Mouse (Mus musculus) cerebellum, postnatal 36 days (tissue): ENCODE data around the gene Clcnkb.

Experiments used
- DNase-seq, 2 experiments: peaks; one replicate each; pipeline ENCODE4 v3.0.0; 2021 to 2022; ENCODE audit warnings: mixed read lengths in 2 of 2

Clcnkb gene

DNA sequence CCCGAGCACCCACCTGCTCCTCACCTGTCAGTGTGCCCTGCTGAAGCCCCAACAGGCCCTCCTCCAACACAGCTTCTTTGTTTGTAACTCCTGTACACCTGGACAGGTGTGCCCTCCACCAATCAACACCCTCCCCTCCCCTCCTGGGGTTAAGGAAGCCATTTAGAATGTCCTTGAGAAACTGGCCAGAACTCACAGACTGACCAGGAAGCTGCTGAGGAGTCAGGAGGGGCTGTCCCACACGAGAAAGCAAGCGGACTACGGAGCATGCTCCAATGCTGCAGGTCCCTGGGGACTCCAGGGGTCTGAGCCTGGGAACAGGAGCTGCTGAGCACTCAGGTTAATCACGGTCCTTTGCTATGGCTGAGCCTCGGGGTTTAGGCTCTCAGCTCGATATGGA is at the start of gene Clcnkb:
TSS of gene Clcnkb (minus strand) at position 91 of the 400 bp plus-strand sequence.
- DNase-seq: no peak

DNA sequence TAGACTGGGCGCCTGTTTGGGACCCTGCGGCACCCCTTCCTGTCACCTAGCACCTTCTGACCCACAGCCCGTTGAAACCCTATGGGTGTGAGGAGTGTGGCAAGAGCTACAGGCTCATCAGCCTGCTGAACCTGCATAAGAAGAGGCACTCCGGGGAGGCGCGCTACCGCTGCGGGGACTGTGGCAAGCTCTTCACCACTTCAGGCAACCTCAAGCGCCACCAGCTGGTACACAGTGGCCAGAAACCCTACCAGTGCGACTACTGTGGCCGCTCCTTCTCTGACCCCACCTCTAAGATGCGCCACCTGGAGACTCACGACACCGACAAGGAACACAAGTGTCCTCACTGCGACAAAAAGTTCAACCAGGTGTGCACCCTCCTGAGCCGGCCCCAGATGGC is 48.9 kb upstream of the Clcnkb start:
- no peak for DNase-seq

DNA sequence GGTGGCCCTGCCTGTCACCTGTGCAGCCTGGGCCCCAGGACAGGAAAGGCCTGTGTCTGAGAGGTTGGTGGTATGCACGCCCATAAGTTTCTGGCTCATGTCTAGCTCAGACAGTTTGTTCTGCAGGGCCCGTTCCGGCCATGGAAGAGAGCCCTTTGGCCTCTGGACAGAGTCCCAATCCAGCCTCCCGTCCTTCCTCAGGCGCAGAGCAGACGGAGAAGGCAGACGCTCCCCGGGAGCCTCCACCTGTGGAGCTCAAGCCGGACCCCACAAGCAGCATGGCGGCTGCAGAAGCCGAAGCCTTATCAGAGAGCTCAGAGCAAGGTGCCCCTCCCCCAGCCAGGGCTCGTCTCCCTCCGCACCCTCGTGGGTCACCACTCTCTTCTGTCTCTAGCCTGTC is 47.7 kb upstream of the Clcnkb start:
- no peak for DNase-seq

DNA sequence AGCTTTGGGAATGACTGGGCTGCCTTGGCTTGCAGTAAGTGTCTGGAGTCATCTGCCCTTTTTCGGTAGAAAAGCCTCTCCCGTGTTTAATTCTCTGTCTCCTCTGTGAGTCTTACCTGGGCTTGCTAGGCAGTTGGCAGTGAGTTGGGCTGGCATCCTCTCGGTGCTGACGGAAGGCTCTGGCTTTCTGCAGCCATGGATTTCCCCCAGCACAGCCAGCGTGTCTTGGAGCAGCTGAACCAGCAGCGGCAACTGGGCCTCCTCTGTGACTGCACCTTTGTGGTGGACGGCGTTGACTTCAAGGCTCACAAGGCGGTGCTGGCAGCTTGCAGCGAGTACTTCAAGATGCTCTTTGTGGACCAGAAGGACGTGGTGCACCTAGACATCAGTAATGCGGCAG is 45.8 kb upstream of the Clcnkb start:
- DNase-seq: no peak

DNA sequence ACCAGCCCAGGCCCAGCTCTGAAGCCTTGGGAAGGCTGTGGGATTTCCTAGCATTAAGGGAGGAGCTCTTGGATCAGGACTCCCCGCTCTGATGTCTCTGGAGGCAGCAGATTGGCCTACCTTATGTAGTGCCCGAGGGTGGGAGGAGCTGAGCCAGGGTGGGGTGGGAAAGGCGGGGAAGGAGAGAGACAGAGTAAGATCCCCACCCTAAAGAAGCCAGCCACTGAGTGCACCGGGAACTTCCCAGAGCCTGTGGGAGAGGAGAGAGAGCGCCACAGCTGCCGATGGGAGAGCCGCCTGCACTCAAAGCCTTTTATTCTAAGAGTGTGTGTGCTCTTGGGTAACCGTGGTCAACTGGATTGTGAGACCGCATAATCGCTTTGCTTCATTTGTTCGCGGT is 45.3 kb upstream of the Clcnkb start:
- no peak for DNase-seq

DNA sequence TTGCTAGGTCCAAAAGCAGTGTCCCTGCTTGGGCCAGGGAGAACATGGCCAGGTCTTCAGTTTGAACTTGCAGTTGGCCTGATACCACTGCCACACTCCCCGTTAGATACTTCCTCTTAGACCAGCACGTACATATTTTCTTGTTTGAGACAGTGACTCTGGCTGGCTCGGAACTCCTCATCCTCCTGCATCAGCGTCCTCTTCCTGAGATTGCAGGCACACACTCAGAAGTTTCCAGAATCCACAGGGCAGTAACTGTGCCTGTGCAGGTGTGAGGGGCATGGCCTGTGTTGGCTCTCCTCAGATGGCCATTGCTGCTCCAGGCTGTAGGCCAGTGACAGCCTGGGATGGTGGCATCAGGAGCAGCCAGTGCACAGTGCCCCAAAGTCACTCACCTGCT is 44.7 kb upstream of the Clcnkb start:
- no peak for DNase-seq

DNA sequence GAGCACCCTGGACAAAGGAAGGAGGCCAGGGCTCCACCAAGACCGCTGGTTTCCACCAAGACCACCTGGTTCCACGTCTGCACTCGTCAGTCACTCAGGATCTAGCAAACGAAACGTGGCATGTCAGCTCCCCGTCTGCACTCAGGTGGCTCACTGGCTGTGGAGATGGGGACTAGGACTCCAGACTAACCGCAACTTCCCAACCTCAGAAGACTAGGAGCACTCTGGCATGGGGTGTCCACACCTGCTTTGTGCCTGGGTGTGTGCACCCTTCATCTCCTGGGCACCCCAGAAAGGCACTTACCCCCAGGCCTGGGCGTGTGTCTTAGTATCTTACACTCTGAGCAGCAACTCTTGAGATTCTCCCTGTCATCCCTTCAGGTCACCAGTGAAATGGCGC is 44.0 kb upstream of the Clcnkb start:
- DNase-seq: no peak

DNA sequence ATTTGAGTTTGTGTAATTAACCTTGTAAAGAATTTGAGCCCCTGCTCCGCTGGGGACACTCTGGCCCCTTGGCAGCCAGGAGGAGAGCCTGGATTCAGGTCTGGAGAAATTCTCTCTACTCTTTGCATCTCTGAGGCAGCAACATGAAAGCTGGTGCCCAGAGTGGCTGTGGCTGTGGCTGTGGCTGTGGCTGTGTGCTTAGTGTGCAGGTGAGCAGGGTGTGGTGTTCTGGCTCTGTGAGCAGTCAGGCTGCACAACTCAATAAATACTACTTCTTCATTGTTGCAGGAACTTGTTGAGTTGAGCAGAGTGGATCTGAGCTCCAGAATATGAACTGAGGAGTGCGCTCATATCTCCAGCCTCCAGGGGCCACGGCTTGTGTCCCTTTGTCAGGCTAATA is 43.1 kb upstream of the Clcnkb start:
- DNase-seq: no peak

DNA sequence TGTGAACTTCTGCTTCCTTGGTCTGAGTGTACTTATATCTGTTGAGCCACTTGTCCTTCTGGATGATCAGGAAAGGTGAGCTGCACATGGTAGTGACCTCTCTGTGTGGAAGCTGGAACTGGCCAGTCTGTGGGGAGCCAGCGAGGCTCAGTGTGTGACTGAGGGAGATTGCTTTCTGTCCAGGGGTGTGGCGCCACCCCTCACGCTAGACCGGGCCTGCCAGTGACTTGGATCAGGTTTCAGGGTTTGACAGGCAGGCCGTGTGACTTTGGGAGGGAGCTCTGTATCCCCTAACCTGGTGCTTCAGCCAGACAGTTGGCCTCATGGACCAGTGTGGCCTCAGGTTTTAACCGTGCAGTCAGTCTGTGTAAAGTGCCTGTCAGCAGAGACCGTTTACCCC is 42.4 kb upstream of the Clcnkb start:
- no peak for DNase-seq

DNA sequence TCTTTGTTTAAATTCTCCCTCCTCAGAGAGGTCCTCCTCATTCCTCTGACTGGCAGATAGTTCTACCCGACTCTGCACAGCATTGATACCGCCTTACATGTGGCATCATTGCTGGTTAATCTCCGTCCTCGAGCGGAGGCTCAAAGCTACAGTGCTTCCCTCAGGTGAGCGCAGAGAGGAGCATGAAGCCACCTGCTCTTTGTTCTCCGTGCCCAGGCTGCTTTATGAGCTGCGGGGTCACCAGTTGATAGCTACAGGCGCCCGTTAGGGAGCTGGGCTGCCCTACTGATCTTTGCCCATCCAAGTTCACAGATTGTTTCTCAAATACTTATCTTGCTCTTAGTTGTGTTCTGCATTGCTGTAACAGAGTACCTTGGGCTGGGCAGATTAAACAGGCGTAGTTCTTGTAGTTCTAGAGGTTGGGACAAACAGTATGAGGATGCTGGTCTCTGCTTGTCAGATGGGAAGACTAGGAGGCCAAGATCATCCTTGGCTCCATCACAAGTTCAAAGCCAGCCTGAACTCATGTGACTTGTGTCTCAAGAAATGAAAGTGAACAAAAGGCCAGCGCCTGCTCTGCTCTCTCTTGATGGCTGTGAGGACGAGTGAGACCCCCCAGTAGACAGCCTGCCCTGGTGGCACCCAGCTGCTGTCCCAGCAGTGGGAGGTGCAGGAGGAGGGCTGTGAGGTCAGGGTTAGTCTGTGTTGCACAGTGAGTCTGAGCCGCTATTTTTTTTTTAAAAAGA is 40.6 kb upstream of the Clcnkb start:
- DNase-seq: no peak

DNA sequence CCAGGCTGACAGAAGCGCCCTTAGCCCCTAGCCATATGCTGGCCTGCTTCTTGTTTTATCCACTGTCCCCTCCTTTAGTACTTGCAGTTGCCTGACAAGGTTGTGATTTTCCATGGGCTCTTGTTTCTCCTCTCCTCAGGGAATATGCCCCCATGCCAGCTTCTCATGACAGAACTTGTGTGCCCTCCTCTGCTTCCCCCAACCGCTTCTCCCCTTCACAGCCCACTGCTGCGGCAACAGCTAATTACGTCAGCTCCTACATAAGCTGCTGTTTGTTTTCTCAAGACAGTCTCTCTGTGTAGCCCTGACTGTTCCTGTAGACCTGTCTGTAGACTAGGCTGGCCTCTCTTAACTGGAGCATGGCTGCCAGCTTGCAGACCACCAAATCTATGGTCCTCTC is 39.7 kb upstream of the Clcnkb start:
- DNase-seq: no peak

DNA sequence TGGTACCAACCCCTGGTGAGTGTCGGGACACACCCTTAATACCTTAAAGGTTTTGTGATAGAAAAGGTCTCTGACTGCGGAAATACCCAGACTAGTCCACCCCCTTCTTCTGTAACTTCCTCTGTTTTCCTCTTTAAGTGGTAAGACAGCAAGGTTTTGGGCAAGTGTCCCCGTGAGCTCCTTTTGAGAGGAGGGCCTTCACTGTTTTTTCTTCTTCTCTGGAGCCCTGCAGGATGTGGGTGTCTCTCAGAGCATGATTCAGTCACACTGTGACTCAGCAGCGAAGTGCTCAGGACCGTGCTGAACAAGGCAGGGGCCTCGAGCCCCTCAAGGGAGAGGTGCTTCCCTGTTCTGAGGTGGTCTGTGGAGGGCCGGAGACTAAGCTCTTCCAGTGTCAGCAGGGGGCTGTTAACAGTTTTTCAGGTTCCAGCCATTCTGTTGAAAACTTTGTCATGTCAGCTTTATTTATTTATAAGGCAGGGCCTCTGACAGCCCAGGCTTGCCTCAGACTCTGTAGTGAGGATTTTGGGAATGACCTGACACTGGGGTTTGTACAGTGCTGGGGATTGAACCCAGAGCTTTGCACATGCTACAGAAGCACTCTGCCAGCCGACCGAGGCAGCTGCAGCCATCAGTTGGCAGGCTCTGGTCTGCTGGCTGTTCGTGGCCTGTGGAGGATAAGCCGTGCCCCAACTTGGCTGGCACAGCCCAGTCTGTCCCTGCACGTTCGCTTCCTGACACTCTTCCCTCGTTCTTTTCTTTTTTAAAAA is 39.0 kb upstream of the Clcnkb start:
- no peak for DNase-seq

DNA sequence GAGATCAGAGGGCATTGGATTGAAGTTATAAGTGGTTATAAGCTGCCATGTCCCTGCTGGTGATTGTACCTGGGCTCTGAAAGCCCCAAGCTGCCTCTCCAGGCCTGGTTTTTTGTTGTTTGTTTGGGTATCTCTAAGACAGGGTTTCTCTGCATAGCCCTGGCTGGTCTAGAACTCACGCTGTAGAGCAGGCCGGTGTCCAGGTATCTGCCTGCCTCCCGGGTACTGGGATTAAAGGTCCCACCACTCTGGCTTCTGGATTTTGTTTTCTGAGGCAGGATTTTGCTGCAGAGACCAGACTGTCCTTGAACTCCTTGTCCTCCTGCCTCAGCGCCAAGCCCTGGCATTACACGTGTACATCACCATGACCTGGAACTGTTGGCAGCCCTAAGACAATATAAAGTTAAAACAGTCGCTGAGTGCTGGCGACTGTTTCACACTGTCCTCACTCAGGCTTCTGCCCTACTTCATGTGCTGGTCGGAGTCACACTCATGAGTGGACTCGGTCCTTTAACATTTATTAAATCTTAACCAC is 36.2 kb upstream of the Clcnkb start:
- DNase-seq: no peak

DNA sequence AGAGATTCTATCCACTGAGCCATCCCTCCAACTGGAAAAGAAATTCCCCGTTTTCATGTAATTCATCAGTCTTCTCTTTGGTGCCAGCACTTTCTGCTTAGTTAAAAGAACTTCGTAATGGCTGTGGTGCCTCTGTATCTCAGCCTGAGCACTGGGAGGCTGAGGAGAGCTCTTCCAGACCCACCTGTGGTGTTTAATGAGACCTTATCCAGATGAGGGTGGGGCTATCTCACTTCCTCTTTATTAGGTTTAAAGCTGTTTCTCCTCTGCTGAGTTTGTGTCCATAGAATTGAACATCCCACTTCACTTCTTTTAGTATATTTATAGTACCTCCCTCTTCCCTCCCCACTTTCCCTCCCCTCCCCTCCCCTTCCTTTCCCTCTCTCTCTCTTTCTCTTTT is 35.4 kb upstream of the Clcnkb start:
- no peak for DNase-seq

DNA sequence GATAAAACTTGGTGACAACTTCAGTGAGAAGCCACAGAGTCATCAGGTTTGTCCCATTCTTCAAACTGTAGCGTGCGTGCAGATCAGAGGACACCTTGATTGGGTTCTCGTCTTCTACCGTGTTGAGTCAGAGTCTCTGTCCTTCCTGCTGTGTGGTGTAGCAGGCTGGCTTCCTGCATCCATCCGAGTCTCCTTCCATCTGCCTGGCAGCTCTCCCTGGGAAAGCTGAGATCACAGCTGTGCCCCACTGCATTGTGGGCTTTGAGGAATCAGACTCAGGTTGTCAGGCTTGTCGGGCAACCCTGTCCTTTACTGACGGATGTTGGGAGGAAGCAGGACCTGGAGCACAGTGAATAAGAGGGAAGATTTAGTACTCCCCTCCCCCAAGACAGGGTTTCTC is 30.4 kb upstream of the Clcnkb start:
- DNase-seq: no peak

DNA sequence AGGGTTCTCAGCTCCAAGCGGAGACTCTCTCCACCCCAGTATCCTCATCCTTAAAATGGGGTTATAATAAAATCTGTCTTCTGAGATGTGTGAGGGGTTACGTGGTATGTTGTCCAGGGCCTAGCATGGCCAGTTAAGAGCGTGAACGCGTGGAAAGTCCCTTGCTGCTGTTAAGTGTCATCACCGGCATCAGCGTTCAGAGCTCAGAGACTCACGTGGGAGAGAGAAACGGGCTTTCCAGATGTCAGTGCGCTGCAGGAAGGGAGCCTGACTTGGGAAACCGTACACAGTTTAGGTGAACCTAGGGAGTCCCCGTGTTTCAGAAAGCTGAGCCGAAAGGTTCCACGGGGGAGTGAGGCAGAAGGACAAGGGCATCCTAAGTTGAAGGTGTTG is 29.5 kb upstream of the Clcnkb start:
- DNase-seq: no peak

DNA sequence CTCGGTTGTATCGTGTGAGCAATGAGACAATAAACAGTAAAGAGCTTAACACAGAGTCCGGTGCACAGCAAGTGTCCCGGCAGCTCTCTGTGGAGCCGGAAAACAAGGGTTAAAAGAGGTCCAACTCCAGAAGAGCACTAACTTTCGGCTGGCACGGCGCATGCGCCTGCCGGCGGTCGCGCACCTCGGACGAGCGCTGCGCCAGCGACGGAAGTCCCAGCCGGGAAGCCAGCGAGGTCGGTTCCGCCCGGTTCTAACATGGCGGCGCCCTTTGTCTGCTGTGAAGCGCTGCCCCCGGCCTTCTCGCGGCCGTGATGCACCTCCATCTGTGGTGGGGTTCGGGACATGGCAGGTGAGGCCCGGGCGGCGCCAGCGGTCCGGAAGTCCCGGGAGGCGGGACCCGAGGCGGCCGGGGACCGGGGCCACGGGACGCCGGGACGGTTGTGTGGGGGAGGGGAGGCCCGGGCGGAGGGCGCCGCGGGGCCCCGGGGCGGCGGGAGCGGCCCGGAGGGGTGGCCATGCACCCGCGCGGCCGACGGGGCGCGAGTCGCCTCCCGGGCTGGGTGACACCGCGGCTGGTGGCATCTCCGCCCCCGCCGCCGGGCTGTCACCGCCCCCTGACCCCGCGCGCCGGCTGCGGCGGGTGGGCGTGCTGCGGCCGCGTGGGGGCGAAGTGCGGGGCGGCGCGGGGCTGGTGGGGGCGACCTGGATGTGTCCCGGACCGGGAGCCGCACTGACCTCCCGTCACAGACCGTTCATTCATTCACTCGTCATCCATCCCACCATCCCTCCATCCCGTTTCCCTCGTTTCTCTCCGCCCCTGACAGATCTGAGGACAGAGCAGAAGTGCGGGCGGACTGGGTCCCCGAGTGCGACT is 28.9 kb upstream of the Clcnkb start, which contains the start of gene Zbtb17:
TSS of gene Zbtb17 (plus strand) at position 204 of the 877 bp plus-strand sequence.
- peak; percentile 86 to 89 for DNase-seq

DNA sequence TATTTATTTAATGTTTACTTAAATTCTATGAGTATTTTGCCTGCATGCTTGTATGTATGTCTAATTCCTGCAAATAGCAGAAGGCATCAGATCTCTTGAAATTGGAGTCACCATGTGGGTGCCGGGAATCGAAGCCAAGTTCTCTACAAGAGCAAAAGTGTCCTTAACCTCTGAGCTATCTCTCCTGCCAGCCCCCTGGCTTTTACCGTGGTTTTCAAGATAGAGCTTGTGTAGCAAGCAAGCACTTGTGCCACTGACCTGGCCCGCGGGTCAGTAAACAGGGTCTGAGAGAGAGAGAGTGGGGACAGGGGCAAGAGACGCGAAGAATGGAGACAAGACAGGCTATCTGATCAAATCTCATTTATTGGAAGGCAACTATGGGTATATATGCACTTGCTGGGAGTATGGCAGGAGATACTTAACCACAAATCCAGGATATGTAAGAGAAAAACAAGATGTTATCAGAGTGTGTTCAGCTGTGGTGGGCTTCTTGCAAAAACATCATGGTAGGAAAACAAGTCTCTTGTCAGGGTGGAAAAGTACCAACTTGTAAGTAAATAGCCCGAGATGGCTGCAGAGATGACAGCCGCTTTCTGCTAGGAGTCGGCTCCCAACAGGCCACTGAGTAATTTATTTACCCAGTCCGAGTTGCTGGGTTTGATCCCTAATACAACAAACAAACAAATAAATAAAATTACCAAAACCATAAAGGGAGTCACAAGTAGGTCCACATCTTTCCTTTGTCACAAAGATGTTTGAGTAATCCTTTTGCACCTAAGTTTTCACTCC is 28.0 kb upstream of the Clcnkb start:
- DNase-seq: no peak

DNA sequence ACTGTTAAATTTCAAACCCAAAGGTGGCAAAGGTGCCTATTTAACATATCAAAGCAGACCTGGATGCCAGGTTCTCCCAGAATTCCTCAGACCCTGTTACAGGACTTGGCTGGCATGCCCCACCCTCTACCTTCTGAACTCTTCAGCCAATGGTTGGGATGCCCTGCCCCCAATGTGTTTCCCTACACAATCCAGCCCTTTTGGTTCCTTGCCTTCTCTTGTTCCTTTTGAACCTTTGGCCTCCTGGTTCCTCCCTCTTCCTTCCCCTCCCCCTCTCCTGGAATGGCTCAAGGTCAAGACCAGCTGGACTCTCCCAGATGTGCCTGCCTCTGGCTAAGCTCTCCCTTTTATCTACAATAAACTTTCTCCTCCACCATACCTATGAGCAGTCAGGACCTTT is 25.1 kb upstream of the Clcnkb start:
- DNase-seq: no peak

DNA sequence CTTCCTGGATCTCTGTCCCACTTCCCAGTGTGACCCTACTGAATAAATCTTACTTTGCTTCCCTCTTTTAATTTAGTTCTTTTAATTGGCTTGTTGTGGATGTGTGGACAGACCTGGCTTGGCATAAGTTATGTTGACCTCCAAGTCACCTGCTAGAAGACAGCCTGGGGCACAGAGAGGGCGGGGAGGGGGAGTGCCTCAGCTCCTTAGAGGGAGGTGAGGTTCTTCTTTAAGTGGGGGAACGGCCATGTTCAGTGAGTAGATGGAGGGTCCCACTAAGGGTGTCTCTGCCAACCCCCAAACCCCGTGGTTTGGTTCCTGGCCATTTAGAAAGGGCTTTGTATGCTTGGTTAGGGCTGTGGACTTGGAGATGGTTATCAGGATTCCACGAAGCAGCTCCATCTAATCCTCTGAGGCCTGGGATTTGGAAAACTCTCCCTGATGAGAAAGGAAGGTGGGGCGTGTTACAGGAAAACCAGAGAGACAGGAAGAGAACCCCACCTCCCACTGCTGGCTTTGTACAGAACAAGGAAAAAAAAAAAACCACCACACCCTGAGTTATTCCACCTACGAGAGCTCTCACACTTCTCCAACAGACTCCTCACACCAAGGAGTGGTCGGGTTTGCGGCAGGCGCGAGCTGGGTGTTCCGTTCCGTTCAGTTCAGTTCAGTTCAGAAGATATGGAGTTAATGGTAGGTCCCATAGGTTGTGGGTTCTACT is 23.4 kb upstream of the Clcnkb start:
- no peak for DNase-seq

DNA sequence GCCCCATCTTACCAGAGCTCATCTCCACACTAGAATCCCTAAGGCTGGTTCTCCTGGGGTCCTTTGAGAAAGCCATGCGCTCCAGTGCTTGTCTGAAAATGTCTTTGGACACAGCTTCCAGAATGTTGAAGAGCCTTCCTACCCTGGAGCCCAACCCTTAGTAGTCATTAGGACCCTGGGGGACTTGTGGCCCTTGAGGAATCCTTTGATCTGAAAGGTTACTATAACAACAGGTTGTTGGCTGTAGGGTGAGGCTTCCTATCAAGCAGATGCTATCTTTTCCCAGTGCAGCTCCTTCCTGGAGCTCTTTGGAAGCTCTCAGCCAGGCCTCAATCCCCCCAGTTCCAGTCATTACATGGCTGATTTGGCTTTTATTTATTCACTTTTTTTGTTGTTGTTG is 20.2 kb upstream of the Clcnkb start, which contains the start of gene Srarp:
TSS of gene Srarp (minus strand) at position 132 of the 400 bp plus-strand sequence.
- DNase-seq: no peak

DNA sequence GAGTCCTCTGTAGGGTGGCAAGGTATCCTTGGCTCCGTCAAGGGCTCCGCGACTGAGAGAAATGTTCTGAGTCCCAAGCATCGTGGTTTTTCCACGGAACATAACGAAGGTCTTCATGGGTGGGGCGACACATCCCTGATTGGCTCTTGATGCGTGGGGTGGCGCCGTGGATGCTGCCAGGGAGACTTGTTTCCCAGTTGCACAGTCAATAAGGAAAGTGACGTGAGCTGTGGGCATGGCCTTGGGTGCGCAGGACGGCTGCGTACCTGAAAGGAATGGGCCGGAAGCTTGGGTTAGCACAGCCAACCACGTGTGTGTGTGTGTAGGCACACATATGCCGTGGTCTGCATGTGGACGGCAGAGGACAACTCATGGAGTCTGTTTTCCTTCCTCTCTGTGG is 17.4 kb upstream of the Clcnkb start:
- DNase-seq: no peak
